Mouse (Mus musculus): ENCODE measurements around the gene Rapgef3. TPM values are rescaled to one million over a fixed set of nuclear protein-coding genes. Genes with fewer than 3 reads are reported as not detected.
A peak's percentile ranks its signal among the peaks of the same experiment; 100 is the strongest.

Rapgef3 gene
- polyA plus RNA-seq, 1 experiment from 2014 or later, result 2.1 TPM

DNA sequence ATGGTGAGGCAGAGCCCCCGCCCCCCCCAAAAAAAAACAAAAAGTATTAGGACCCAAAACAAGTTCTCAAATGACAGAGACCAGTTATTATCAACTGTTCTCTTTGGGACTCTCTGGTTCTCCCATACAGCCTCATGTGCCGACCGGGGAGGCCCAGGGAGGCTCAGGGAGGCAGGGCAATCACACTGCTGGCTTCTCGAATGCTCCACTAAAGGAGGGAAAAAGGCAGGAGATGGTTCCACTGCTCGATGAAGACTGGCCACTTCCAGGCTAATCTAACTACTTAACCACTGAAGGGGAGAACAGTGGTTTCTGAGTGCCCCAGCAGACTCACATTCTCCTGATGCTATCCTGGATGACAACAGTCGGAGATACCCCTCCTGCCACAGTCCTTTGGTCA is 55.2 kb downstream of the Rapgef3 start:
- Histone ChIP-seq H3K27ac (ENCODE audit: low read length) (no peak overlapping the region), H3K4me1 (ENCODE audit: control insufficient read depth, low read depth, low read length) (no peaks in the 10 kb centered on the region), H3K27me3 (ENCODE audit: control insufficient read depth, insufficient read depth, low read depth, low read length) (no peaks in the 10 kb centered on the region), H3K4me3 (ENCODE audit: low read depth, low read length) (no peak overlapping the region), H3K9me3 (replicated peaks; ENCODE audit: control insufficient read depth, low read length) (no peaks in the 10 kb centered on the region), H3K36me3 (ENCODE audit: control insufficient read depth, insufficient read depth) (no peaks in the 10 kb centered on the region), H3K9ac (ENCODE audit: low read depth, low read length) (no peak overlapping the region), H3K4me2 (ENCODE audit: low read depth, low read length) (no peak overlapping the region)
- whole genome bisulfite sequencing (ENCODE audit: insufficient replicate concordance), result 53% methylated on average over 6 of the region's 6 CpGs
- no peak for ATAC-seq (ENCODE audit: low read depth)

DNA sequence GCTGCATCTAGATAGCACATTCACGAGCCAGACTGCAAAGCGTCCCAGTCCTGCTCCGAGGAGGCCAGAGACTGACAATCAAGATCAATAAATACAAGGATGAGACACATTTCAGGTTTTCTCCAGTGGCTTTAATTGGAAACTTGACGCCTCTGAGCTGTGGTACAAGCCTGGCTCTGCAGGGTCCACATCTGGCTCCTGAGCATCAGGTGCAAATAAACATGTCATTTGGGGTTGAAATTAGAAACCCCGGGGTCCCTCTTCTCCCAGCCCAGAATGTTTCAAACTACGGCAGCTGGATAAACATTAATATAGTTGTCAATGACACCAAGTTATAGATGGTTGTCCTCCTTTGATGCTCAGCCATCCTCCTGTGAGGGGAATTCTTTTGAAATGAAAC is 56.9 kb downstream of the Rapgef3 start:
- Histone ChIP-seq H3K4me2 (ENCODE audit: low read depth, low read length) (no peak overlapping the region), H3K27ac (ENCODE audit: low read length) (no peak overlapping the region), H3K4me3 (ENCODE audit: low read depth, low read length) (no peak overlapping the region), H3K9me3 (replicated peaks; ENCODE audit: control insufficient read depth, low read length) (no peaks in the 10 kb centered on the region), H3K4me1 (ENCODE audit: control insufficient read depth, low read depth, low read length) (peaks cover 3% of the 10 kb centered on the region; the same call in 1 of the 2 replicates), H3K9ac (ENCODE audit: low read depth, low read length) (no peak overlapping the region), H3K36me3 (ENCODE audit: control insufficient read depth, insufficient read depth) (no peaks in the 10 kb centered on the region), H3K27me3 (ENCODE audit: control insufficient read depth, insufficient read depth, low read depth, low read length) (no peaks in the 10 kb centered on the region)
- WGBS (ENCODE audit: insufficient replicate concordance), result 70% methylated on average over 6 of the region's 6 CpGs
- ATAC-seq (ENCODE audit: low read depth), result no peak

DNA sequence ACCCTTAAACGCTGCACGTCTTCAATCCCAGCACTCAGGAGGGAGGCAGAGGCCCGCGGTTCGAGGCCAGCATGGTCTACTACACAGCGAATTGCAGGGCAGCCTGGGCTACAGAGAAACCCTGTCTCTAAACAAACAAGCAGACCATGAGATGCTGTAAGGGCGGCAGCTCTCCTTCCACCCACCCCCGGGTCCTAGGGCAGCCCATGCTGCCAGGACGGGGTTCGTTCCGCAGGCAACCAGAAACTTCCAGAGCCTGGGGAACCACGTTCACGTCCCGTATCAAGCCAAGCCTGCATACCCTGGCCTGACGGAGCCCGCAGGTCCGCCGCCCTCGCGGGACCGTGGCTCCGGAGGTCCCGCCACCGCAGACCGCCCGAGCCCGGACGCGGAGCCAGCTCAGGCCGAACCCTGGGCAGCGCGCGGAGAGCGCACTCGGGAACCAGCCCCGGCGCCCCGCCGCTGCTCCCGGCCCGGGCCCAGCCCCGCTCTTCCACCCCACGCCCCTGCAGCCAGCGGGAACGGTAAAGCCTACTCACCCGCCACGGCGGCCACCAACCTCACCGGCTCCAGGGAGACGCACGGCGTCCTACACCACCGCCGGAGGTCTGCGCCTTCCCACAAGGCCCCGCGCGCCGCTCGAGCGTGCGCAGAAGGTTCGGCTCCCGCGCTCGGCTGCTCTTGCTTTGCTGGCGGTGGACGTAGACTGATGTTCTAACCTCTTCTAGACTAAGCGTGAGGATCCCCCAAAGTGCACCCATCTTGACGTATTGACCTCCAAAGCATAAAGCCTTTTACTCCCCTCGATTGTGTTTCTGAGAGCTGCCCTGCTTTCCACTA is 62.3 kb downstream of the Rapgef3 start, which contains the start of gene Rpap3:
Rpap3 (minus strand) TSS at position 615 of the 840 bp plus-strand sequence.
- Histone ChIP-seq H3K27me3 (ENCODE audit: control insufficient read depth, insufficient read depth, low read depth, low read length) (no peaks in the 10 kb centered on the region), H3K27ac (ENCODE audit: low read length) (peak within 1 kb of the TSS; percentile 35; the same call in 1 of the 2 replicates), H3K4me1 (ENCODE audit: control insufficient read depth, low read depth, low read length) (peaks cover 12% of the 10 kb centered on the region), H3K4me2 (ENCODE audit: low read depth, low read length) (peak within 1 kb of the TSS; percentile 86), H3K9me3 (replicated peaks; ENCODE audit: control insufficient read depth, low read length) (no peaks in the 10 kb centered on the region), H3K9ac (ENCODE audit: low read depth, low read length) (peak within 1 kb of the TSS; percentile 83), H3K4me3 (ENCODE audit: low read depth, low read length) (peak within 1 kb of the TSS; percentile 86), H3K36me3 (ENCODE audit: control insufficient read depth, insufficient read depth) (peaks cover 8% of the 10 kb centered on the region; the same call in 1 of the 2 replicates)
- under 1% methylated on average over 70 of the region's 71 CpGs for WGBS (ENCODE audit: insufficient replicate concordance)
- peak; percentile 94 for ATAC-seq (ENCODE audit: low read depth)

DNA sequence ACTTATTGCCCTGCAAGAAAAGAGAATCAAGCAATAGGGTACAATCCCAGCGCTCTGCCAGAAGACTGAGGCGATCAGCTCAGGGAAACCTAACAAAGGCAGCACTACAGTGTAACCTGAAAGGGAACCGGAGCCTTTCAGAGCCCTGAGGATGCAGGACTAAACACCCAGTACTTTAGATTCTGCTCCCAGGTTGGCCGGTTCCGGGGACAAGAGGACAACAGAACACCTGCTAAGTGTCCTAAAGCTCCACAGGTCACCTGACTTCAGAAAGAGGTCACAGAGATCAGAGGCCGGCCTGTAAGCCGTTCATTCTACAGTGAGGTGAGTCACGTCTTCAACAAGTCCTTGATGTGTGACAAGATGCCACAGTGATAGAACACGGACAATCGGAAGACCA is 71.2 kb downstream of the Rapgef3 start:
- ATAC-seq (ENCODE audit: low read depth), result no peak
- Histone ChIP-seq H3K4me2 (ENCODE audit: low read depth, low read length) (no peak overlapping the region), H3K4me3 (ENCODE audit: low read depth, low read length) (no peak overlapping the region), H3K27ac (ENCODE audit: low read length) (no peak overlapping the region), H3K9me3 (replicated peaks; ENCODE audit: control insufficient read depth, low read length) (no peaks in the 10 kb centered on the region), H3K27me3 (ENCODE audit: control insufficient read depth, insufficient read depth, low read depth, low read length) (no peaks in the 10 kb centered on the region), H3K36me3 (ENCODE audit: control insufficient read depth, insufficient read depth) (peaks cover 15% of the 10 kb centered on the region), H3K4me1 (ENCODE audit: control insufficient read depth, low read depth, low read length) (no peaks in the 10 kb centered on the region), H3K9ac (ENCODE audit: low read depth, low read length) (no peak overlapping the region)
- 83% methylated on average over 10 of the region's 10 CpGs for WGBS (ENCODE audit: insufficient replicate concordance)

Other genes with a start within 250 kb of the Rapgef3 start
- gene Rpap3, start 62.1 kb downstream of the Rapgef3 start, polyA plus RNA-seq (2015; fragmentation: Nextera tagmentation; extraction: Ambion mirVana), result 6.8 and 7.2 TPM in 2 replicates
- gene Endou, start 36.6 kb downstream of the Rapgef3 start, polyA plus RNA-seq (2015; fragmentation: Nextera tagmentation; extraction: Ambion mirVana), result 0.06 and 0.21 TPM in 2 replicates
- gene Slc48a1, start 10.5 kb upstream of the Rapgef3 start, polyA plus RNA-seq (2015; fragmentation: Nextera tagmentation; extraction: Ambion mirVana), result 98.9 and 103 TPM in 2 replicates
- 4.7 and 5.8 TPM in 2 replicates for gene Hdac7, start 76.5 kb upstream of the Rapgef3 start, polyA plus RNA-seq (2015; fragmentation: Nextera tagmentation; extraction: Ambion mirVana)
- 0.13 and 0.30 TPM in 2 replicates for gene Vdr, start 142.7 kb upstream of the Rapgef3 start, polyA plus RNA-seq (2015; fragmentation: Nextera tagmentation; extraction: Ambion mirVana)
- gene Tmem106c, start 196.2 kb upstream of the Rapgef3 start, polyA plus RNA-seq (2015; fragmentation: Nextera tagmentation; extraction: Ambion mirVana), result 12.2 and 14.4 TPM in 2 replicates
- 0.09 and 0.12 TPM in 2 replicates for gene Col2a1, start 236.7 kb upstream of the Rapgef3 start, polyA plus RNA-seq (2015; fragmentation: Nextera tagmentation; extraction: Ambion mirVana)

Measured in liver, embryonic 16.5 days (tissue).